Mouse (Mus musculus) heart, postnatal 0 days (tissue): Measurements from ENCODE around the gene Upk1b.

ENCODE experiments used
- CTCF ChIP-seq: IDR thresholded peaks from 2 replicates; pipeline ENCODE4 v1.5.1; 2016; ENCODE audit warnings: antibody characterized with exemption, control low read depth, low read depth
- EP300 ChIP-seq: IDR thresholded peaks from 2 replicates; pipeline ENCODE4 v1.6.1; 2016; ENCODE audit warnings: antibody characterized with exemption, low read depth

- TF ChIP-seq CTCF = no peak
- no peak for TF ChIP-seq EP300
Measured at GRCm38 (mm10) chr16:38780960-38781572, 19.1 kb downstream of the Upk1b start.
